Mouse (Mus musculus): ENCODE measurements around the gene Smc1b.
A peak's percentile ranks its signal among the peaks of the same experiment; 100 is the strongest.

Smc1b gene

GRCm38 (mm10) chr15:85131275-85132192, at the start of gene Smc1b, which contains the start of gene Ribc2:
Gene Smc1b (minus strand): TSS chr15:85131964.
Gene Ribc2 (plus strand): TSS chr15:85132078.
- peak; percentile 92 for DNase-seq (ENCODE audit: low read depth, low spot score)

GRCm38 (mm10) chr15:85180368-85180767, 48.6 kb upstream of the Smc1b start:
- no peak for DNase-seq (ENCODE audit: low read depth, low spot score)

GRCm38 (mm10) chr15:85179528-85180180, 47.9 kb upstream of the Smc1b start:
- no peak for DNase-seq (ENCODE audit: low read depth, low spot score)

- no peak for DNase-seq (ENCODE audit: low read depth, low spot score)
Observed at GRCm38 (mm10) chr15:85178172-85178571, 46.4 kb upstream of the Smc1b start.

GRCm38 (mm10) chr15:85177576-85177975, 45.8 kb upstream of the Smc1b start:
- peak; percentile 99 for DNase-seq (ENCODE audit: low read depth, low spot score)

GRCm38 (mm10) chr15:85174060-85174459, 42.3 kb upstream of the Smc1b start:
- no peak for DNase-seq (ENCODE audit: low read depth, low spot score)

GRCm38 (mm10) chr15:85173425-85173824, 41.7 kb upstream of the Smc1b start:
- no peak for DNase-seq (ENCODE audit: low read depth, low spot score)

- DNase-seq (ENCODE audit: low read depth, low spot score), result no peak
Observed at GRCm38 (mm10) chr15:85172054-85172453, 40.3 kb upstream of the Smc1b start.

GRCm38 (mm10) chr15:85167086-85167679, 35.4 kb upstream of the Smc1b start:
- no peak for DNase-seq (ENCODE audit: low read depth, low spot score)

- peak; percentile 53 for DNase-seq (ENCODE audit: low read depth, low spot score)
Observed at GRCm38 (mm10) chr15:85166433-85166933, 34.7 kb upstream of the Smc1b start.

- DNase-seq (ENCODE audit: low read depth, low spot score), result no peak
Observed at GRCm38 (mm10) chr15:85162693-85163663, 31.2 kb upstream of the Smc1b start.

- DNase-seq (ENCODE audit: low read depth, low spot score), result no peak
Observed at GRCm38 (mm10) chr15:85161416-85161815, 29.7 kb upstream of the Smc1b start.

- DNase-seq (ENCODE audit: low read depth, low spot score), result no peak
Observed at GRCm38 (mm10) chr15:85156198-85156597, 24.4 kb upstream of the Smc1b start.

GRCm38 (mm10) chr15:85154091-85154490, 22.3 kb upstream of the Smc1b start:
- DNase-seq (ENCODE audit: low read depth, low spot score), result no peak

- no peak for DNase-seq (ENCODE audit: low read depth, low spot score)
Observed at GRCm38 (mm10) chr15:85152577-85152976, 20.8 kb upstream of the Smc1b start.

- peak; percentile 84 for DNase-seq (ENCODE audit: low read depth, low spot score)
Observed at GRCm38 (mm10) chr15:85151433-85151918, 19.7 kb upstream of the Smc1b start.

GRCm38 (mm10) chr15:85144249-85144648, 12.5 kb upstream of the Smc1b start:
- DNase-seq (ENCODE audit: low read depth, low spot score), result no peak

- DNase-seq (ENCODE audit: low read depth, low spot score), result no peak
Observed at GRCm38 (mm10) chr15:85143747-85144146, 12.0 kb upstream of the Smc1b start.

GRCm38 (mm10) chr15:85143161-85143560, 11.4 kb upstream of the Smc1b start:
- DNase-seq (ENCODE audit: low read depth, low spot score), result no peak

- DNase-seq (ENCODE audit: low read depth, low spot score), result no peak
Observed at GRCm38 (mm10) chr15:85142441-85142840, 10.7 kb upstream of the Smc1b start.

- DNase-seq (ENCODE audit: low read depth, low spot score), result no peak
Observed at GRCm38 (mm10) chr15:85141290-85141689, 9.5 kb upstream of the Smc1b start.

Measured in mesoderm, embryonic 11.5 days (tissue).